ENCODE assay signal across 7 mouse cellular contexts in the genomic region with DNA sequence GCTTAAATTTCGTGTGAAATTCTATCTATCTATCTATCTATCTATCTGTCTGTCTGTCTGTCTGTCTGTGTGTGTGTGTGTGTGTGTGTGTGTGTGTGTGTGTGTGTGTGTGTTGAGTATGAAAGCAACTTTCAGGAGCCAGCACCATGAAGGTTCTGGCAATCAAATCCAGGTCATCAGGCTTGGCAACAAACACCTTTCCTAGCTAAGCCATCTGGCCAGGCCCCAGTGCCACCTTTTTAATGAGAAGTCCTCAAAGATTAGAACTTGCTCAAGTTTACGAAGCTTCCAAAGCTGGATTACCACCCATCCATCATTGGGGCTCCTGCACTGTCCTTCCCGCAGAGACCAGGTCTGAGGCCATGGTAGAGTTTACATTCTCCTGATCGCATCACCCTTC.
"Had no signal": no experiment of that assay in that cellular context is flagged by ENCODE, and none has a peak within 500 bp of the region (broad histone marks: within the 10 kb centered on the region; RNA-seq: fewer than 3 reads in every experiment).

No protein-coding gene starts in this region.

- DNase-seq: kidney, postnatal 25 days; liver, embryonic 13.5 days; liver, postnatal 0 days; lung, postnatal 14 days; retina, postnatal 1 day; right cerebral cortex, postnatal 14 days; thymus, postnatal 36 days had no signal
